Mouse (Mus musculus) cerebellum, postnatal 36 days (tissue): ENCODE results near the gene Gm38655.

Experiments used
- DNase-seq, 2 experiments: peaks; one replicate each; pipeline ENCODE4 v3.0.0; 2021 to 2022; ENCODE audit warnings: mixed read lengths in 2 of 2

Gm38655 gene

DNA sequence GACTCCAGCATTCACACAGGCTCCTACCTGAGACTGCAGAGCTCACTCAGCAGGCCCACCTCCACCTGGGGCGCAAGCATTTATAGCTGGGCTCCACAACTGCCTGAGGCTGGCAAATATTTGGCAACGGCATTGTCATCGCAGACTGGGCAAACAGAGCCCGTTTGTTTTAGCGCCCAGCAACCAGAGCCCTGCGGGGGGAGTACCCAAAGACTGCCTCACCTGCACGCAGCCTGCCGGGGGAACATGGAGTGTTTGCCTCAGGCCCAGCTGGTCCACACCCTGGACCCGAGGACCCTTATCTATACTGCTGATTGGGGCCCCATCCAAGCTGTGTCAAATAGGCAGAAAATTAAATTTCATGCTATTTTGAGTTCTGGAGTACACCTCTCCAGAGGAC is at the start of gene Gm38655:
Gene Gm38655 (minus strand): TSS at position 61 of the 400 bp plus-strand sequence.
- DNase-seq: no peak

DNA sequence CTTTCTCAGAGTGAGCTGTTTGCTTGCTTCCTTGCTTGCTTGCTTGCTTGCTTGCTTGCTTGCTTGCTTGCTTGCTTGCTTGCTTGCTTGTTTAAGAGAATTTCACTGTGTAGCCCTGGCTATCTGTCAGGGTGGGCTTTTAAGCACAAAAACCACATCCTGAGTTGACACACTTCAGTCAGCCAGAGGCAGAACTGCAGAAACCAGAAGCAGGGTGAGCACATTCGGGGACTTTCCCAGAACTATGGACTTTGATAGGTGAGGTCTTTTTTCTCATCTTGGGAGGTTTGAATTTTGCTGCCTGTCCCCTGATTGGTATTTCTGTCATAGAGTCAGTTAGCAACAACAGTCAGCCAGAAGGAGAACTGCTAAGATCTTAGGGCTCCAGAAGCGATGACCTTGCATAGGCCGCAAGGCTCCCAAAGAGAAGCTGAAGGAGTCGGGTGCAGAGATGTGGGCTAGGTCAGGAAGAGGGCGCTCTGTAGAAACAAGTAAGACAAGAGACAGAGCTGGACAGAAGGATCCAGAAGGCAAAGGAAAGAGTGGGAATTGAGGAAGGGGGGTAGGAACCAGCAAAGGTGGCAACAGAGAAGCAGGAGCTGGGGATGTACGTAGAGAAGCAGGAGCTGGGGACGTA is 49.4 kb upstream of the Gm38655 start:
- no peak for DNase-seq

DNA sequence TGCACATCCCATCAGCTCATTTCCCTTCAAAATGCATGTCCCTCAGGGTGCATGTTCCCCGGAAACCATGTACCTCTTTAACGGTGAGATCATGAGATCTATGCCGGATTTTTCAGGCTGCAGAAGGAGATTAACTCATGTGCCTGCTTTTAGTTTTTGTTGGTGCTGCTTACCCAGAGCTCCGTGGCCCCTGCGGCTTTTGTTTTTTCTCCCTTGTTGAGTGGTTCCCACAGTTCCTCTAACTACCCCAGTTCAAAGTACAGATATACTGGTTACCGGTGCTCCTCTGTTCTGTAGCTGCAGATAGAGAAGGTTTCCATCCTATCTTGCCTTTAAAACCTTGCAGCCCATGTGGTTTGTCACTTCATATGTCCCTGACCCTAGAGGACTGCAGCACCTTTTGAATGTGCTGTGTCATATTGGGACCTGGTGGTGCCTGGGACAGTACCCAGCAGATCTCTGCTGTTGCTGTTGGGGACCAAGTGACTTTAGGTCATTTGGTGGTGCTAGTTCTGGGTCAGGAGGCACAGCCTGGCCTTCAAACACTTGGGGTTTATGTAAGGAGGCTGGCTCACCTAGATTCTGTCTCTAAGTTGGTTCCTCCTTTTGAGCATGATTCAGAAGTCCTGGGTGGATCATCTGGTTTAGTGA is 47.8 kb upstream of the Gm38655 start:
- peak in 1 of 2 experiments; percentile 42 for DNase-seq

DNA sequence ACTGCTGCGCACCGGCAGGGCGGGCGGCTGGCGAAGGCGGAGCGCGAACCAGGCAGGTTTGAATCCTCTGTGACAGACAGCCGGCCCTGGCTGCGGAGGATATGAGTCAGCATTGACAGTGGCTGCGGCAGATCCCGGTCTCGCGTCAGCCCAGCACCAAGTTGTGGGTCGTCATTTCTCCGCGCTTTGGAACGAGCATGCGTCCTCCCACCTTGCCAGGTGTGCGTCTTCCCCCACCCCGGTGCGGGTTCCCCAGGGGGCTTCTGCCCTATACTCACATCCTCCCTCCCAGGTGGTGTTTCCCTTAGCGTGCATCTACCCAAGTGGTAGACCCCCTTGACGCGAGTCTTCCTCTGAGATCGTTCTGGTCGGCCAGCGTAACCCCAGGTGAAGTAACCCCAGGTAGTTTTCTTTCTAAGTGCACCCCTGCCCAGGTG is 47.3 kb upstream of the Gm38655 start:
- peak; percentile 47 to 52 for DNase-seq

DNA sequence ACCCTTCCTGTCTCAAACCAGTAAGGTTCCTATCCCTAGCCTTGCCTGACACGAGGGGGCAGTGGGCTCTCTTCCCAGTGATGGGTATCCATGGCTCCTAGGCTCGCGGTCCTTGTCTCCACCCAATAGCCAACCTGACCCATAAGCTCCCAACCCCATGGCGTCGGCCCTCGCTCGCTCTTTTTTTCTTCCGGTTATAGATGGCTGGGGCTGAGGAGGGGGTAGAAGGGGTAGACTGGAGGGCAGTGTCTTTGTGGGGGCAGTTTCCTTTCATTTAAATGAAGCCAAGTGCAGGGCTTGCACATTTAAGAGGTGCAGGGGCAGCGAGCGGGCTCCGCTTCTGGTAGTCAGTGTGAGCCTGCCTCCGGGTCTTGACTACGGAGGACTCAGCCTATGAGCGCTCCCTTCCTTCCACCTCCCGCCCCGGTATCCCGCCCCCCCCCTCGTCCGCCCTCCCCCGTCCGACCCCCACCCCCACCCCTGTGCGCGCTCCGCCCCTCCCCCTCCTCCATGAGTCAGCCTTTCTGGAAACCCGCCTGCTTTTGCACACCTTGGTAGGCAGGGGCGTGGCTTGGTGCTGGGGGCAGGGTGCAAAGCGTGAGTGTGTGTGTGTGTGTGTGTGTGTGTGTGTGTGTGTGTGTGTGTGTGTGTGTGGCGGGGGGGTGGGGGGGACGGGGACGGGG is 46.7 kb upstream of the Gm38655 start:
- DNase-seq: peak; percentile 80 to 84

DNA sequence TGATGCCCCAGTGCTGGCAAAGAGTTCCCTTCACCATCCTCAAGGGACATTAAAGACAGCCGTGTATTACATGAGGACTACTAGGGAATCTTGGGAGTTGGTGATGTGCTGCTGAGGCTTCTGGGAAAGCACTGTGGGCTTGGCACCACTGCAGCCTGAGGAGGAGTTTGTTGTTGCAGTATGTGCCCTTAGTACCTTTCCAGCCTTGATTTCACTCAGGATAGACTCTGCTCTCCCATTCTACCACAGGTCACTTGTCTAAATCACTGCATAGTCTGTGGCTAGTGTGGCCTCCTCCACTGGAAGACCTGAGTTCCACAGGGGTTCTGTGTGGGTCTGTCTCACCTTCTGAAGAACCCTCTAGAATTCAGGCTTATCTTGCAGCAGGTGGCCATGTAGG is 45.5 kb upstream of the Gm38655 start:
- DNase-seq: no peak

DNA sequence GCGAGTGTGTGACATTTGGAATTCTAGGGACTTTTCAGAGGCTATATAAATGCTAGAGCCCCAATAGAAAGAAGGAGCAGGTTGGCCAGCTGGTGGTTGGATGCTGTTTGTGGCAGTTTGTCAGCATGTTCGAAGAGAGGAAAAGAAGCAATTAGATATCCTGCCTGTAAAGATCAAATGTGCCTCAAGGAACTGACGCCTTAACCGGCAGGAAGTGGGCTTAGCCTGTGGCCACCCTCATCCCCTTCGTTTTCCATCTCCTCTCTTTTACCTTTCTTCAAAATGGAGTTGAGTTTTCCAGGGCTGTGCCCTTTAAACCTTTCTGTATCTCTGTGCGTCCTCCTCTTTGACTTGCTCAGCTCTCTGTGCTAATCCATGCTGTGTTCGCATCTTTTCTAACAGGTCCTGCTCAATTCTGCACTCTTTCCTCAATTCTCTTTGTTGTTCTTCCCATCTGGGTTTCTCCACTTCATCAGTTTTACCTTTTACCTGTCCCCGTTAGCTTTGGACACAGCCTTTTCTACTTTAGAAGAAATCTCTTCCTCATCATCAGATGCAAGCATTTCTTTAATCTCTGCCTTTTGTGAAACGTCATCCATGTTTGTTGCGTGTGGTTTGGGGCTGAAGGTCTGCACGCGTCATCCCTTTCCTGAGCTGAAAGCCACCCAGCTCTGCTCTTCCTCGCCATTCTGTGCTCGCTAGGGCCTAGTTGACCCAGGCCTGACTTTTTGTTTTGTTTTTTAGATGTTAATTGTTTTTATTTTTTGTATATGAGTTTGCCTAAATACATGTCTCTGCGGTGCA is 44.4 kb upstream of the Gm38655 start:
- no peak for DNase-seq

DNA sequence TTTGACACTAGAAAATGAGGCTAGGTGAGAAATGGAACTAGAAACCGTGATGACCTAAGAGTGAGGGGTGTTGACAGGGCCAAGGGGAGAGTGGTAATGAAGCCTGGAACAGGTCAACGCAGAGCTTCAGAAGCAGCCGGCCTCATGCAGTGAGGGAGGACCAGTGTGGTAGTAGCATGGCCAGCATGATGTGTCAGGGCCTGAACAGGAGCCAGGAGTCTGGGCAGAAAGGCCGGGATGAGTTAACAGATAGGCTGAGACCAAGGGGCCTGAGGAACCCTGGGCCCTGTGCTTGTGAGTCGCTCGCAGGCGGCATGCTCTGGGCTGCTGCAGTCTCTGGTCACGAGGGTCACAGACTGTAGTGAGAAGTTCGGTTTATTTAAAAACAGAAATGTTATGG is 43.7 kb upstream of the Gm38655 start:
- DNase-seq: peak in 1 of 2 experiments; percentile 53

DNA sequence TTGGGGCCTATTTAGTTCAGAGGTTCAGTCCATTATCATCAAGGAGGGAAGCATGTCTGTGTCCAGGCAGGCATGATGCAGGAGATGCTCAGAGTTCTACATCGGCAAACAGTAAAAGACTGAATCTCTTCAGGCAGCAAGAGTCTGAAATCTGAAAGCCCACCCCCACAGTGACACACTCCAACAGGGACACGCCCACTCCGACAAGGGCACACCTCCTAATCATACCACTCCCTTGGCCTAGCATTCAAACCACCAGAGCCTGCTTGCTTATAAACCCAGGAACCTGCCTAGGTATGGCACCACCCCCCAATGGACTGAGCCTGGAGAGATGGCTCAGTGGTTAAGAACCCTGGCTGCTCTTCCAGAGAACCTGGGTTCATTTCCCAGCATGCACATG is 40.2 kb upstream of the Gm38655 start:
- no peak for DNase-seq

DNA sequence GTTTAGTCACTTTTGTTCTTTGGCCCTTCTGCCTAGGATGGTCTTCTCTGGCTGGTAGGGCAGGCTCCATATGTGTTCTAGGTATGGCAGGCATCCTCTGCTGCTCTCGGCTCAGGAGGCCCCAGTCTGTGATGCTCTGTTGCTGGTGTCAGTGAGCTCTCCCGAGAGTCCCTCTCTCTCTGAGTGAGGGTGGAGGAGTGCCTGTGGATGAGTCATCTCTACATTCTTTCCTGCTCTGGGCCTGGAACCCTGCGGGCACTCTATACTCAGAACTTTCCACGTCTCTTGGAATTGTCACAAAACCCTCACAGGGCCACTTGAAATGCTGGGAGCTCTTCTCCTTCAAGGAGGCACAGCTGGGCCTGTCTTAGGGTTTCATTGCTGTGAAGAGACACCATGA is 36.4 kb upstream of the Gm38655 start:
- DNase-seq: no peak

DNA sequence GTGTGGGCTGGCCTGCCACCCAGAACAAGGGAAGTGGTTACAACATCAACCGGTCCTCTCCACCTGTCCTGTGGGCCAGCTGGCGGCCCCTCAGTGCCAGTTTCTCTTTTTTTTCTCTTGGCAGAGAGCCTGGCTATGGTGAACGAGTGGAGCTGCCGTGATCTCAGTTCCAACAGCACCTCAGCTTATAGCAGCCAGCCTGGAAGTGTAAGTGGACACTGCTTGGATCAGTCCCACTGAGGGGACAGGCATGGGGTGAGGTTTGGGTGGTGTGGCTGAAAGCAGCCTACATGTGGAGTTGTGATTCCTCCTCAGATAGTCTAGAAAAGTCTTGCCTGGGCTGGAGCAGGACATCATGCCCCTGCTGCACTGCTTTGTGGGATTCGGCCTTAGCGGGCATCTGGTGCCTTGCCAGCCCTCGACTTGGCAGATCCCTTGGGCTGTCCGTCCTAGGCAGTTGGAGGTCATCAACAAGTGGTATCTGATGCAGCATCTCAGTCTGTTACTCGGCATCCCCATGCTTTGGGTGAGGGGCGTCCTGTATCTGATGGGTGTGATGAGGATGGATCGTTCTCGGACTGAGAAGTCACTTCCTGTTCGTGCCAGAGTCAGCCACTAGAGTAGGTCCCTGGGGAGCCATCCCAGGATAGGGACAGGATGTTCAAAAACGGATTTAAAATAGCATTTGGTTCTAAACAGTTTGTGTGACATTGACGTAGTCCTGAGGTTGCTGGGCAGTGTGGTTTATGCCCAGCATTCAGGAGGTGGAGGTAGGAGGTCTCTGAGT is 35.6 kb upstream of the Gm38655 start:
- DNase-seq: peak; percentile 78

DNA sequence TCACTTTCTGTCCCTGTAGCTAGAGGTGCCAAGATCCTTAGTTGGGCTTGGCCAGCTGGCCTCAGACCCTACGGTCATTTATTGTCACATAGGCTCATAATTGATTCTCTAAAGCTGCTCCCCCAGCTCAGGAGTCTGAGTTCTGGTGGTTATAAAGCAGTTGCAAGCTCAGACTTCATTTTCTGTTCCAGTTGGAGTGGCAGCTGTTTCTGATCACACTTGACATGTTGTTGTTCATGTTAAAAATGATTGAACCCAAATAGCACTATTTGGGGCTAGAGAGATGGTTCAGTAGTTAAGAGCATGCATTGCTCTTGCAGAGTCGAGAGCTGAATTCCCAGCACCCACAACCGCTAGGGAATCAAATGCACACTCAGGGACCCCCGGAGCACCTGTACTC is 34.7 kb upstream of the Gm38655 start:
- no peak for DNase-seq

DNA sequence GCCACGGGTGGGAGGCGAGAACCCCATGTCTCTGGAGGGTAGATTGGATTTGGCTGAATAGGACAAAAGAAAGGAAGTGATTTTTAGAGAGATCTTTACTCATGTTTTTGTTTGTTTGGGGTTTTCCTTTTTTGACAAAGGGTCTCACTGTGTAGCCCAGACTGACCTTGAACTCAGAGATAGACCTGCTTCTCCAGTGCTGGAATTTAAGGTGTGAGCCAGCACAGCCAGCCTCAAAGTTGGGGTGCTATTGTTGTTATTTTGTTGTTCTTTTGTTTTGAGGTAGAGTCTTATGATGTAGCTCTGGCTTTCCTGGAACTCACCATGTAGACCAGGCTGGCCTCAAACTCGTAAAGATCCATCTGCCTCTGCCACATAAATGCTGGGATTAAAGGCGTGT is 27.1 kb upstream of the Gm38655 start:
- no peak for DNase-seq

DNA sequence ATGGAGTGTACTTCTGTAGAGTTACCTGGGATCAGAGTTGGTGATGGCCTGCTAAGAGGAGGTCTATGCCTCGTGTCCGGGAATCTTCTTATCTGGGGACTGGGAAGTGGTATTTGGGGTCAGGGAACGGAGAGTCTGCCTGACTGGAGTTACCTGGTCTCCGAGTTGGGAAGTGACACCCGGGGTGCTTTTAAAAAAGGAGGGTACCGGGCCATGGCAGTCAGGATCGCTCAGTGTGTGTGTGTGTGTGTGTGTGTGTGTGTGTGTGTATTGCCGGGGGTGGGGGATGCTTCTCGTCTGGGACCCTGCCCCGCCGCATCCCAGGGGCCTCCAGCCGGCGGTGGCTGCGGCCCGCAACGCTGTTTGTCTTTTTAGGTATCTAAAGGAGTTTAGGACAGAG is 13.8 kb upstream of the Gm38655 start:
- DNase-seq: no peak

DNA sequence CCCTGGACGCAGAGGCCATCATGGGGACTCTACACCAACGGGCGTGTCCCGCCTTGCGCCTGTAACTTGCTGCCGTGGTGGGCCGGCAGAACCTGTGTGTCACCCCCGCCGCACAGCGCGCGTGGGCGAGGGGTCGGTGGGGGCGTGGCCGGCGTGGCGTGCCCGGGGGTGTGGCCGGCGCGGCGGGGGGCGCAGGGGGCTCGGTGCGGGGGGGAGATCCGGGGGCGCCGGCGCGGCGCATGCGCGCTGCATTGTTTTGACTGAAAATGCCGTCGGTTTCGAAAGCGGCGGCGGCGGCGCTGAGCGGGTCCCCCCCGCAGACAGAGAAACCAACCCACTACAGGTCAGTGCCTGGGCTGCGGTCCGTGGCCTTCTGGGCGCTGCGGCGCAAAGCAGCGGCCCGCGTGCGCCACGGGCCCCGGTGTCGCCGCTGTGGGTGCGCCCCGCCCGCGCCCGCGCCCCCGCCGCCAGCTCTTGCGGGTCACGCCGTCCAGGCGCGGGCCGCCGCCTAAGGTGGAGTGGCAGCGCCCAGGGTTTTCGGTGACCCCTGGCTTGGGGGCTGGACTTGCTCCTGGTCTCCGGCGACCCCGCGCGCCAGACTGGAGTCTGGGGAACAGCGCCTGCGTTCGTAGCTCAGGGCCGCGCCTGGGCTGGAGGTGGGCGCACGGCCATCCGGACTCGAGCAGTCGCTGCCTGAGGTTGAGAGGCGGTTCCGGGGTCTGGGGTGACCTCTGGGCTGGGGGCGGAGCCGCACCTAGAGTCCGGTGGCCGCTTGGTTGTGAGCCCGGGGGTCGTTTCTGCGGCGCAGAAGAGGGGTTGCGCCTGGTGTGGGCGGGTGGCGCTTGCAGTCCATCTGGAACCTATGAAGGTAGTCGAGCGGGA is 13.1 kb upstream of the Gm38655 start, which contains the start of gene Unkl:
Gene Unkl (plus strand): TSS at position 248 of the 882 bp plus-strand sequence.
- DNase-seq: peak; percentile 64 to 71

DNA sequence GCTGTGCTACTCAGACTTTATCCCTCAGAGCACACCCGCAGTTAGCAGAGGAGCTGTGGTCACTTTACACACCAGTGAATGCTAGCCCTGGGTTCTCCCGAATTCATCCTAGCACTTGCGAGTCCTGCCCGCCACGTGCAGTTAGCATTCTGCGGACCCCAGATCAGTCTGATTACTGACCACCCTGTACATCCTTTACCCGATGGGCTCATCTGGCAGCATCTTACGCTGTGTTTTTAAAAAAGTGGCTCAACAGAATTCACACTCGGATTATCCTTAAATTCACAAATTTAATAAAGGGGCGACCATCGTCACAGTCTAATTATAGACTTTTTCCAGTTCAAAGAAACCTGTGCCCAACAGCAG is 12.5 kb upstream of the Gm38655 start:
- no peak for DNase-seq

DNA sequence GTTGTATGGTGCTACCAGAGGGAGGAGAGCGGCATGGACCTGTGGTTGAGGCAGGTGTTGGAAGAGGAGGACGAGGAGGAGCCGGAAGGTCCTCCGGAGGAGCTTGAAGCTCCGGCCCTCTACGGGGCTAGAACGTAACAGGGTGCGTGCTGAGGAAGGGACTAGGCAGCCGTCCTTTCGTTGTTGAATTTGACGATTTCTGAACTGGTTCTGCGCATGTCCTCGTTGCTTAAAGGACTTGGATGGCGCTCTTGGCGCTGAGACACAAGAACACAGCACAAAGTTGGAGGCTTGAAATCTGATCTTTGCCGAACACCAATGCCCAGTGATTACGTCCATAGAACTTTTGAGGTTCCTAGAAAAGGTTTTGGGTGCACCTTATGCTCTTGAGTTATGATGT is 9.7 kb upstream of the Gm38655 start:
- DNase-seq: no peak

DNA sequence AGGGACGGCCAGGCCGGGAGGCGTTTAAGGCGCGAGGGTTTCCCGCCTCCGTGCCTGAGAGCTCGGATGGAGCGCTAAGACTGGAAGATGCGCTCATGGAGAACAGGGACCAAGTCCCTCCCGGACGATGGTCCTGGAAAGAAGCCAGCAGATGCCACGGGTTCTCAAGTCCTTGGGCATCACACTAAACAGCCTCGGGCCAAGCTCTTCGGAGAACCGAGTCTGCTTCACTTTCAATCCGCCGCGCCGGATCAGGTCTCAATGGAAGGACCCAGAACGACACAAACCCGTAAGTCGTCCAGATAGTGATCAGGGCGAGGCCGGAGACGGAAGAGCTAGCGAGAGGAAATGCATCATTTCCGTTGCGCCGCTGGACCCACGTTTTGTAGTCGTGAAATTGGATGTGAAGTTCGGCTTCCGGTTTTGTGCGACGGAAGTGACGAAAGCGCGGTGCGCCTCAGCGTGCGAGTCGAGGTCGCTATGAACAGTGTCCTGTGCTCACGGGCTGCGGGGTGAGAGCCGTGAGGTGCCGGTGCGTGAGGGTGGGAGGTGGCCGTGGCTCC is 8.9 kb upstream of the Gm38655 start, which contains the start of gene BC003965:
Gene BC003965 (plus strand): TSS at position 426 of the 563 bp plus-strand sequence.
- DNase-seq: peak; percentile 99 to 100

DNA sequence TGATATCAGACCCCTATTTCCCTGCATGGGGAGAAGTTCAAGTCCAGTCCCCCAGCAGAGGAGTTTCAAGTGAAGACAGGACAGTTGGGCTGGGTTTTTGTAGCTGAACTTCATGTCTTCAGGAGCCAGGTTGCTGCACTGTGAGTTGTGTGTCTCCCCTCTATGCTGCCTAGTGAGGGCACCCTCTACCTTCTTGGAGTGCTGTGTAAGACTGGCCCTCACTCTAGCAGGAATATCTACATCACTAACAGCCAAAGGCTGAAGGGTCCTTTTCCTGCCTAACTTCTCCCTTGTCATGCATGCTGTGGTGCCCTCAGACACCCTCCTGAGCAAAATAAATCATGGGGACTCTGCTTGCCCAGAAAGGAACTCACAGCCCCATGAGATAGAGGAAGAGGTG is 8.0 kb upstream of the Gm38655 start:
- no peak for DNase-seq

DNA sequence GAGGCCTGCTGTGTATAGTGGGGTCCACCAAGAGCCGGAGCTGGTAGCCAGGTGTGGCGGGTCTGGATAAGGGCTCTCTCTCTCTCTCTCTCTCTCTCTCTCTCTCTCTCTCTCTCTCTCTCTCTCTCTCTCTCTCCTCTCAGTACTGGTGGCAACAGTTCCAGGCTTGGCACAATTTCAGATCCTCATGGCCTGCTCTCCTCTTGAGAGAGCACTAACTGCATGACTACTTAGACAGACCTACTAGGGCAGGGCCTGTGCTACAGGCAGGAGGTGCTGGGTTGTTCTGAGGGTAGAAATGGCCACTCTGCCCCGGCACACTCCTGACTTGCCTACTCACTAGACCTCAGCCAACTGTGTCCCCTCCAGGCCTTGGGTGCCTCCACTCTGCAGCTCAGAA is 2.7 kb downstream of the Gm38655 start:
- no peak for DNase-seq

DNA sequence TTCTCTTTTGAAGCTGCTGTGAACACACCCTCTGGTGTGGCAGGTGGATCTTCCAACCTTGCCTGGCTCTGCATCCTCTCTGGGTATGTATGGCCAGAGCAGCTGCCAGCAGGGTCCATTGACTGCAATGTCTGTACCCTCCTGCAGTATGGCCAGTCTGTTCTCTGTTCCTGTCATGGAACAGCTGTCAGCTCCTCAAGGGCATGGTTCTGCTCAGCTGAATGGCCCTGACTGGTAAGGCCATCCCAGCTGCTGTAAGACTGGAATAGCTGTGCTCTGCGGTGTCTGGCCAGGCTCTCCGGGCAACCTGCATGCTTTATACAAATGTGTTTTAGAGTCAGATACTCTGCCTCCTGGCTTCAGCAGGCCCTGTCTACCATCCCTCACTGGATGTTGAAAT is 5.6 kb downstream of the Gm38655 start:
- DNase-seq: no peak
